Mouse (Mus musculus): ENCODE results near the gene Cnnm1. TPM values are rescaled to one million over a fixed set of nuclear protein-coding genes. Genes with fewer than 3 reads are reported as not detected.

Cnnm1 gene
- polyA plus RNA-seq, 1 experiment from 2014 or later, result 0.11 TPM

- ATAC-seq (ENCODE audit: extremely low read depth, insufficient number of reproducible peaks, low FRiP score, low TSS enrichment), result no peak
- Histone ChIP-seq H3K27me3 (replicated peaks) (peaks cover 61% of the 10 kb centered on the region), H3K4me1 (peaks cover 9% of the 10 kb centered on the region), H3K36me3 (no peaks in the 10 kb centered on the region), H3K27ac (replicated peaks) (no peak overlapping the region), H3K9me3 (0 out of 2 replicates have a peak, but pooled peaks cover 5% of the 10 kb centered on the region), H3K9ac (no peak overlapping the region), H3K4me2 (no peak overlapping the region), H3K4me3 (no peak overlapping the region)
- WGBS, result 81% methylated on average over 5 of the region's 5 CpGs
Measured at GRCm38 (mm10) chr19:43442906-43443305, 2.7 kb downstream of the Cnnm1 start.

GRCm38 (mm10) chr19:43444636-43445205, 4.5 kb downstream of the Cnnm1 start:
- Histone ChIP-seq H3K9ac (no peak overlapping the region), H3K27ac (replicated peaks) (no peak overlapping the region), H3K27me3 (replicated peaks) (peaks cover 45% of the 10 kb centered on the region), H3K4me3 (no peak overlapping the region), H3K36me3 (no peaks in the 10 kb centered on the region), H3K9me3 (0 out of 2 replicates have a peak, but pooled peaks cover 5% of the 10 kb centered on the region), H3K4me1 (peaks cover 9% of the 10 kb centered on the region), H3K4me2 (no peak overlapping the region)
- ATAC-seq (ENCODE audit: extremely low read depth, insufficient number of reproducible peaks, low FRiP score, low TSS enrichment), result no peak
- WGBS, result 63% methylated on average over 6 of the region's 6 CpGs

- H3K9me3 ChIP-seq, result no peaks in the 10 kb centered on the region
- no peak overlapping the region for H3K4me2 ChIP-seq
- WGBS, result 80% methylated on average over 10 of the region's 10 CpGs
- no peak overlapping the region for H3K4me3 ChIP-seq
- H3K27me3 ChIP-seq (replicated peaks), result 0 out of 2 replicates have a peak, but pooled peaks cover 4% of the 10 kb centered on the region
- no peak overlapping the region for H3K9ac ChIP-seq
- H3K27ac ChIP-seq (replicated peaks), result no peak overlapping the region
- no peak for ATAC-seq (ENCODE audit: extremely low read depth, insufficient number of reproducible peaks, low FRiP score, low TSS enrichment)
- H3K36me3 ChIP-seq, result no peaks in the 10 kb centered on the region
- no peaks in the 10 kb centered on the region for H3K4me1 ChIP-seq
Measured at GRCm38 (mm10) chr19:43451563-43451962, 11.3 kb downstream of the Cnnm1 start.

- Histone ChIP-seq H3K4me2 (no peak overlapping the region), H3K27me3 (replicated peaks) (0 out of 2 replicates have a peak, but pooled peaks cover 4% of the 10 kb centered on the region), H3K4me3 (no peak overlapping the region), H3K4me1 (no peaks in the 10 kb centered on the region), H3K36me3 (no peaks in the 10 kb centered on the region), H3K27ac (replicated peaks) (no peak overlapping the region), H3K9ac (no peak overlapping the region), H3K9me3 (no peaks in the 10 kb centered on the region)
- WGBS, result 72% methylated on average over 5 of the region's 5 CpGs
- no peak for ATAC-seq (ENCODE audit: extremely low read depth, insufficient number of reproducible peaks, low FRiP score, low TSS enrichment)
Measured at GRCm38 (mm10) chr19:43452176-43452575, 11.9 kb downstream of the Cnnm1 start.

- no peak overlapping the region for H3K9ac ChIP-seq
- WGBS, result 35% methylated on average over 4 of the region's 4 CpGs
- H3K4me3 ChIP-seq, result no peak overlapping the region
- no peaks in the 10 kb centered on the region for H3K4me1 ChIP-seq
- H3K36me3 ChIP-seq, result no peaks in the 10 kb centered on the region
- H3K27me3 ChIP-seq (replicated peaks), result 0 out of 2 replicates have a peak, but pooled peaks cover 4% of the 10 kb centered on the region
- ATAC-seq (ENCODE audit: extremely low read depth, insufficient number of reproducible peaks, low FRiP score, low TSS enrichment), result no peak
- no peaks in the 10 kb centered on the region for H3K9me3 ChIP-seq
- no peak overlapping the region for H3K27ac ChIP-seq (replicated peaks)
- H3K4me2 ChIP-seq, result no peak overlapping the region
Measured at GRCm38 (mm10) chr19:43453025-43453424, 12.8 kb downstream of the Cnnm1 start.

- H3K9ac ChIP-seq, result no peak overlapping the region
- no peak overlapping the region for H3K27ac ChIP-seq (replicated peaks)
- no peak overlapping the region for H3K4me3 ChIP-seq
- H3K9me3 ChIP-seq, result no peaks in the 10 kb centered on the region
- no peaks in the 10 kb centered on the region for H3K4me1 ChIP-seq
- WGBS, result 61% methylated on average over 4 of the region's 4 CpGs
- no peak for ATAC-seq (ENCODE audit: extremely low read depth, insufficient number of reproducible peaks, low FRiP score, low TSS enrichment)
- no peak overlapping the region for H3K4me2 ChIP-seq
- 0 out of 2 replicates have a peak, but pooled peaks cover 5% of the 10 kb centered on the region for H3K27me3 ChIP-seq (replicated peaks)
- H3K36me3 ChIP-seq, result no peaks in the 10 kb centered on the region
Measured at GRCm38 (mm10) chr19:43459948-43460347, 19.7 kb downstream of the Cnnm1 start.

- H3K4me1 ChIP-seq, result no peaks in the 10 kb centered on the region
- H3K9ac ChIP-seq, result no peak overlapping the region
- no peak for ATAC-seq (ENCODE audit: extremely low read depth, insufficient number of reproducible peaks, low FRiP score, low TSS enrichment)
- H3K4me3 ChIP-seq, result no peak overlapping the region
- H3K36me3 ChIP-seq, result no peaks in the 10 kb centered on the region
- 0 out of 2 replicates have a peak, but pooled peaks cover 5% of the 10 kb centered on the region for H3K27me3 ChIP-seq (replicated peaks)
- 77% methylated on average over 12 of the region's 12 CpGs for WGBS
- no peak overlapping the region for H3K27ac ChIP-seq (replicated peaks)
- no peaks in the 10 kb centered on the region for H3K9me3 ChIP-seq
- no peak overlapping the region for H3K4me2 ChIP-seq
Measured at GRCm38 (mm10) chr19:43460481-43460880, 20.2 kb downstream of the Cnnm1 start.

GRCm38 (mm10) chr19:43462141-43462540, 21.9 kb downstream of the Cnnm1 start:
- Histone ChIP-seq H3K36me3 (no peaks in the 10 kb centered on the region), H3K9me3 (no peaks in the 10 kb centered on the region), H3K4me1 (no peaks in the 10 kb centered on the region), H3K4me3 (no peak overlapping the region), H3K4me2 (no peak overlapping the region), H3K9ac (no peak overlapping the region), H3K27me3 (replicated peaks) (0 out of 2 replicates have a peak, but pooled peaks cover 5% of the 10 kb centered on the region), H3K27ac (replicated peaks) (no peak overlapping the region)
- ATAC-seq (ENCODE audit: extremely low read depth, insufficient number of reproducible peaks, low FRiP score, low TSS enrichment), result no peak
- WGBS, result 76% methylated on average over 3 of the region's 3 CpGs

GRCm38 (mm10) chr19:43463546-43464293, 23.5 kb downstream of the Cnnm1 start:
- H3K27ac ChIP-seq (replicated peaks), result no peak overlapping the region
- H3K4me1 ChIP-seq, result no peaks in the 10 kb centered on the region
- 81% methylated on average over 7 of the region's 7 CpGs for WGBS
- 0 out of 2 replicates have a peak, but pooled peaks cover 5% of the 10 kb centered on the region for H3K27me3 ChIP-seq (replicated peaks)
- ATAC-seq (ENCODE audit: extremely low read depth, insufficient number of reproducible peaks, low FRiP score, low TSS enrichment), result no peak
- H3K4me3 ChIP-seq, result no peak overlapping the region
- no peak overlapping the region for H3K4me2 ChIP-seq
- no peaks in the 10 kb centered on the region for H3K9me3 ChIP-seq
- no peak overlapping the region for H3K9ac ChIP-seq
- H3K36me3 ChIP-seq, result no peaks in the 10 kb centered on the region

GRCm38 (mm10) chr19:43464294-43464687, 24.1 kb downstream of the Cnnm1 start:
- H3K36me3 ChIP-seq, result no peaks in the 10 kb centered on the region
- H3K27ac ChIP-seq (replicated peaks), result no peak overlapping the region
- H3K9ac ChIP-seq, result no peak overlapping the region
- H3K9me3 ChIP-seq, result no peaks in the 10 kb centered on the region
- no peak overlapping the region for H3K4me3 ChIP-seq
- H3K27me3 ChIP-seq (replicated peaks), result 0 out of 2 replicates have a peak, but pooled peaks cover 5% of the 10 kb centered on the region
- 72% methylated on average over 3 of the region's 3 CpGs for WGBS
- H3K4me1 ChIP-seq, result no peaks in the 10 kb centered on the region
- no peak for ATAC-seq (ENCODE audit: extremely low read depth, insufficient number of reproducible peaks, low FRiP score, low TSS enrichment)
- H3K4me2 ChIP-seq, result no peak overlapping the region

GRCm38 (mm10) chr19:43465076-43465475, 24.8 kb downstream of the Cnnm1 start:
- Histone ChIP-seq H3K27ac (replicated peaks) (no peak overlapping the region), H3K4me1 (no peaks in the 10 kb centered on the region), H3K9me3 (no peaks in the 10 kb centered on the region), H3K4me2 (no peak overlapping the region), H3K27me3 (replicated peaks) (0 out of 2 replicates have a peak, but pooled peaks cover 5% of the 10 kb centered on the region), H3K4me3 (no peak overlapping the region), H3K9ac (no peak overlapping the region), H3K36me3 (no peaks in the 10 kb centered on the region)
- no peak for ATAC-seq (ENCODE audit: extremely low read depth, insufficient number of reproducible peaks, low FRiP score, low TSS enrichment)
- 80% methylated on average over 11 of the region's 11 CpGs for WGBS

All from heart, embryonic 13.5 days (tissue).